Mouse (Mus musculus) megakaryocyte, embryonic 14.5 days (primary cell): ENCODE data around the gene Pkn2.

Experiments used
- FLI1 ChIP-seq: IDR thresholded peaks from 2 replicates; pipeline ENCODE4 v1.6.1; 2012; ENCODE audit warnings: low read length, inconsistent platforms, mixed read lengths
- GATA1 ChIP-seq: IDR thresholded peaks from 3 replicates; pipeline ENCODE4 v1.6.1; 2012; ENCODE audit warnings: mixed read lengths, low read length, inconsistent platforms, borderline replicate concordance

- TF ChIP-seq GATA1 (no peak), FLI1 (no peak)
These were observed 815 bp downstream of the Pkn2 start for GRCm38 (mm10) chr3:142880790-142881588.
